Mouse (Mus musculus): ENCODE data around the gene Lamp1.

DNA sequence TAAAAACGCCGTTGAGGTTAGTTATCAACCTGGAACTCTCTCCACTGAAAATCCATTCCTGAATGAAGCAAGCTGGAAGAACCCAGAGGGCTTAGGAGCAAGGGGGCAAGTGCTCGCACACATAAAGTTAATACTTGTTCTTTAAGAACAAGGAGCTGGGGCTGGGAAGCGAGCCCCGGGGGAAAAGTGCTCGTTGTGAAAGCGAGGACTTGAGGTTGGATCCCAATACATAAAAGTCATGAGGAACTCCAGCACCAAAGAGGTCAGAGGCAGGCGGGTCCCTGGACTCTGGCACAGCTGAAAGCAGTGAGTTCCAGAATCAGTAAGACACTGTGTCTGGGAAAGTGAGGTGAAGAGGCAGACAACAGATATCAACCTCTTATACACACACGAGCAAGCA, 4.9 kb upstream of the Lamp1 start:
- TF ChIP-seq USF1 (IDR thresholded peaks at IDR 0.05; ENCODE audit: low read depth) (no peak), TCF12 (IDR thresholded peaks at IDR 0.05; ENCODE audit: insufficient read depth, poor library complexity, severe bottlenecking) (no peak), POLR2A (IDR thresholded peaks at IDR 0.05; ENCODE audit: insufficient read length, low read depth) (no peak), MYOG (IDR thresholded peaks at IDR 0.05; ENCODE audit: control insufficient read depth in 1 of 3, insufficient read depth in 1 of 3, insufficient read length in 2 of 3, low read depth in 2 of 3) (no peak), CEBPB (IDR thresholded peaks at IDR 0.05; ENCODE audit: insufficient read depth, poor library complexity, severe bottlenecking) (no peak), MAX (IDR thresholded peaks at IDR 0.05; ENCODE audit: low read depth) (no peak), MYOD1 (IDR thresholded peaks at IDR 0.05; ENCODE audit: control insufficient read depth in 1 of 3, insufficient read length in 2 of 3, low read depth in 2 of 3) (no peak), REST (IDR thresholded peaks at IDR 0.05; ENCODE audit: insufficient read depth, insufficient read length) (no peak), POLR2AphosphoS2 (IDR thresholded peaks at IDR 0.05; ENCODE audit: insufficient read length, low read depth) (no peak), E2F4 (IDR thresholded peaks at IDR 0.05; ENCODE audit: insufficient read depth) (no peak)
